8 mouse cellular contexts compared by ENCODE assay signal in the genomic region with DNA sequence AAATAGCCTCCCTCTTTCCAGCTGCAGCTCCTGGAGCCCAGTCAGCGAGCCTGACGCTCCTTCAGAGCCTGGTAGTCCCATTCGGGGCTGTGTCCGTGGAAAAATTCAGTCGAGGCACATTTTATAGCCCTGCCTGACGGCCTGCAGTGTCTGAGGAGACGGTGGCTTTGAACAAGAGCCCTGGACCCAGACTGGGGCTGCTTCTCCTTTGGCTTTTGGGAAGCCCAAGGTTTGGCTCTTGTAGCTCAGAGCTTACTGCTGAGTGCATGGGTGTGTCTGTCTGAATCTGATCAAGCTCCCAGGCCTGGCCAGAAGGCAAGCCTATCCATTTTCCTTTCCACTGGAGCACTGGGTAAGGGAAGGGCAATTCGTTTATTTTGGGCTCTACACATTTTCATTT. TPM values are rescaled to one million over a fixed set of nuclear protein-coding genes. Genes with fewer than 3 reads are reported as not detected.
DNase-seq lines count a peak whose midpoint lies in the region; ATAC-seq lines count a peak whose summit lies in the region.

No protein-coding gene starts in this region.

- no peaks in the 10 kb centered on the region for H3K27me3 ChIP-seq in kidney, embryonic 16.5 days (ENCODE audit: insufficient read depth, low read length)
- H3K27me3 ChIP-seq in forebrain, embryonic 11.5 days (ENCODE audit: control insufficient read depth, insufficient read depth, low read length) = no peaks in the 10 kb centered on the region
- no peaks in the 10 kb centered on the region for H3K27me3 ChIP-seq in intestine, embryonic 15.5 days (replicated peaks)
- H3K27me3 ChIP-seq in neural tube, embryonic 12.5 days (replicated peaks) = no peaks in the 10 kb centered on the region

- ATAC-seq in kidney, embryonic 16.5 days (ENCODE audit: low FRiP score, low TSS enrichment) = no peak
- no peak for ATAC-seq in forebrain, embryonic 11.5 days (replicated peaks; ENCODE audit: low FRiP score)
- ATAC-seq in intestine, embryonic 15.5 days = no peak
- ATAC-seq in neural tube, embryonic 12.5 days (ENCODE audit: low FRiP score, low read depth) = no peak
- ATAC-seq in CD4-positive, CD25-positive, alpha-beta regulatory T cell, adult 4 months = no peak

- H3K9me3 ChIP-seq in kidney, embryonic 16.5 days (ENCODE audit: low read length) = no peaks in the 10 kb centered on the region
- H3K9me3 ChIP-seq in forebrain, embryonic 11.5 days (ENCODE audit: control insufficient read depth, low read length) = no peaks in the 10 kb centered on the region
- H3K9me3 ChIP-seq in intestine, embryonic 15.5 days = no peaks in the 10 kb centered on the region
- no peaks in the 10 kb centered on the region for H3K9me3 ChIP-seq in neural tube, embryonic 12.5 days

- no peak for DNase-seq in kidney, adult 18-20 months
- DNase-seq in forebrain, embryonic 11.5 days (ENCODE audit: low spot score) = no peak
- DNase-seq in left cerebral cortex, adult 9 months (ENCODE audit: low spot score in 2 of 2) = no peak
- no peak for DNase-seq in layer of hippocampus, postnatal 10 days (ENCODE audit: low spot score in 2 of 2)

- H3K4me2 ChIP-seq in kidney, embryonic 16.5 days (replicated peaks; ENCODE audit: low read depth, low read length) = peak overlapping the region; percentile 98
- peak overlapping the region; percentile 61 for H3K4me2 ChIP-seq in forebrain, embryonic 11.5 days (ENCODE audit: low read depth, low read length, severe bottlenecking)
- peak overlapping the region; percentile 88 for H3K4me2 ChIP-seq in intestine, embryonic 15.5 days (replicated peaks)
- peak overlapping the region; percentile 87 for H3K4me2 ChIP-seq in neural tube, embryonic 12.5 days (replicated peaks)

- H3K4me1 ChIP-seq in kidney, embryonic 16.5 days (ENCODE audit: insufficient read depth, low read length) = peaks cover 30% of the 10 kb centered on the region
- H3K4me1 ChIP-seq in forebrain, embryonic 11.5 days (replicated peaks; ENCODE audit: control insufficient read depth, insufficient read depth, low read length) = peaks cover 17% of the 10 kb centered on the region; the same call in 1 of the 2 replicates
- H3K4me1 ChIP-seq in intestine, embryonic 15.5 days (replicated peaks) = peaks cover 23% of the 10 kb centered on the region; the same call in 1 of the 2 replicates
- H3K4me1 ChIP-seq in neural tube, embryonic 12.5 days = peaks cover 50% of the 10 kb centered on the region

- peak overlapping the region; percentile 84 for H3K4me3 ChIP-seq in kidney, embryonic 16.5 days (ENCODE audit: low read length)
- peak overlapping the region; percentile 89 for H3K4me3 ChIP-seq in forebrain, embryonic 11.5 days (ENCODE audit: low read depth, low read length)
- peak overlapping the region; percentile 89 for H3K4me3 ChIP-seq in intestine, embryonic 15.5 days (replicated peaks)
- peak overlapping the region; percentile 79 for H3K4me3 ChIP-seq in neural tube, embryonic 12.5 days

- no peaks in the 10 kb centered on the region for H3K36me3 ChIP-seq in kidney, embryonic 16.5 days (ENCODE audit: insufficient read depth, low read length)
- H3K36me3 ChIP-seq in forebrain, embryonic 11.5 days (ENCODE audit: control insufficient read depth, insufficient read depth, low read length) = no peaks in the 10 kb centered on the region
- no peaks in the 10 kb centered on the region for H3K36me3 ChIP-seq in intestine, embryonic 15.5 days
- no peaks in the 10 kb centered on the region for H3K36me3 ChIP-seq in neural tube, embryonic 12.5 days

- H3K27ac ChIP-seq in kidney, embryonic 16.5 days (ENCODE audit: low read length) = no peak overlapping the region
- H3K27ac ChIP-seq in forebrain, embryonic 11.5 days (ENCODE audit: low read depth, low read length) = 0 out of 2 replicates have a peak overlapping the region, but pooled peaks have one; percentile 27
- H3K27ac ChIP-seq in intestine, embryonic 15.5 days = peak overlapping the region; percentile 93
- H3K27ac ChIP-seq in neural tube, embryonic 12.5 days = no peak overlapping the region

- 44% methylated on average over 8 of the region's 8 CpGs for WGBS in kidney, embryonic 16.5 days
- WGBS in forebrain, embryonic 11.5 days = 42% methylated on average over 8 of the region's 8 CpGs
- 46% methylated on average over 8 of the region's 8 CpGs for WGBS in intestine, embryonic 15.5 days
- 22% methylated on average over 8 of the region's 8 CpGs for WGBS in neural tube, embryonic 12.5 days

- H3K9ac ChIP-seq in kidney, embryonic 16.5 days (replicated peaks; ENCODE audit: low read length) = peak overlapping the region; percentile 92
- peak overlapping the region; percentile 99 for H3K9ac ChIP-seq in forebrain, embryonic 11.5 days (ENCODE audit: low read length)
- H3K9ac ChIP-seq in intestine, embryonic 15.5 days = peak overlapping the region; percentile 90
- H3K9ac ChIP-seq in neural tube, embryonic 12.5 days = peak overlapping the region; percentile 98

RNA-seq across cellular contexts. Expression of gene Pik3c2b, which starts 2.1 kb away (rescaled TPM):
- 5.1 and 5.8 TPM in 2 replicates for polyA plus RNA-seq in kidney, embryonic 16.5 days (2015; fragmentation: Nextera tagmentation; extraction: Ambion mirVana)
- 25.3 and 25.7 TPM in 2 replicates for polyA plus RNA-seq in forebrain, embryonic 11.5 days (2014; fragmentation: Nextera tagmentation; extraction: Ambion mirVana)
- 6.1 and 7.0 TPM in 2 replicates for polyA plus RNA-seq in intestine, embryonic 15.5 days (2015; fragmentation: Nextera tagmentation; extraction: Ambion mirVana)
- polyA plus RNA-seq in neural tube, embryonic 12.5 days (2016; fragmentation: Nextera tagmentation; extraction: Ambion mirVana) = 18.0 and 18.1 TPM in 2 replicates
- polyA plus RNA-seq in CD4-positive, CD25-positive, alpha-beta regulatory T cell, adult 4 months (2017; shearing (Covaris generic)) = 1 to 10 TPM in 1 of 2 experiments, under 1 TPM in 1; 0.78 to 1.1 TPM
- total RNA-seq in layer of hippocampus, postnatal 10 days (2021) = 10 to 100 TPM; 27.1 to 28.0 TPM

RNA-seq across cellular contexts. Expression of gene Mdm4, which starts 17.2 kb away (rescaled TPM):
- polyA plus RNA-seq in kidney, embryonic 16.5 days (2015; fragmentation: Nextera tagmentation; extraction: Ambion mirVana) = 27.2 and 29.0 TPM in 2 replicates
- polyA plus RNA-seq in forebrain, embryonic 11.5 days (2014; fragmentation: Nextera tagmentation; extraction: Ambion mirVana) = 44.7 and 51.0 TPM in 2 replicates
- 27.1 and 31.9 TPM in 2 replicates for polyA plus RNA-seq in intestine, embryonic 15.5 days (2015; fragmentation: Nextera tagmentation; extraction: Ambion mirVana)
- 39.2 and 39.5 TPM in 2 replicates for polyA plus RNA-seq in neural tube, embryonic 12.5 days (2016; fragmentation: Nextera tagmentation; extraction: Ambion mirVana)
- polyA plus RNA-seq in CD4-positive, CD25-positive, alpha-beta regulatory T cell, adult 4 months (2017; shearing (Covaris generic)) = 100 to 1,000 TPM in 1 of 2 experiments, 10 to 100 TPM in 1; 97.4 to 119 TPM
- total RNA-seq in layer of hippocampus, postnatal 10 days (2021) = 10 to 100 TPM; 93.0 to 99.9 TPM

Comparison
In these comparisons a context has a peak if more than half of its experiments do, and no peak if none do; other contexts are left out.
1. H3K27ac ChIP-seq: peak in forebrain, embryonic 11.5 days (single experiment) and intestine, embryonic 15.5 days (single experiment); none in kidney, embryonic 16.5 days (single experiment) and neural tube, embryonic 12.5 days (single experiment).
2. Peak in every context shown above with its lines, with median percentiles within 50 percentile points of each other: H3K4me2 ChIP-seq, H3K4me3 ChIP-seq and H3K9ac ChIP-seq.